Mouse (Mus musculus) yolk sac, embryonic 10.5 days (tissue): ENCODE results near the gene Gm20831.
"Not testable (repeated sequence)": the region's sequence is repeated elsewhere in the genome, so short reads cannot be mapped to it uniquely, and the experiment has no call there.

Experiments used
- DNase-seq: peaks from one replicate; pipeline ENCODE4 v3.0.0-alpha.2; 2017; ENCODE audit warnings: low spot score

Gene Gm20831

GRCm38 (mm10) chrY:17874441-17874840, at the start of gene Gm20831, which contains the start of gene Gm20772:
Gene Gm20831 (plus strand): TSS chrY:17874741.
Gene Gm20772 (plus strand): TSS chrY:17874741.
- DNase-seq = not testable (repeated sequence)

- DNase-seq = not testable (repeated sequence)
Observed at GRCm38 (mm10) chrY:17846166-17846565, 28.4 kb upstream of the Gm20831 start, which contains the start of gene Gm21904. Gene Gm21904 (minus strand): TSS chrY:17846266.

GRCm38 (mm10) chrY:17937230-17937629, 62.7 kb downstream of the Gm20831 start, which contains the start of gene Srsy:
Gene Srsy (minus strand): TSS chrY:17937330.
- not testable (repeated sequence) for DNase-seq
